Mouse (Mus musculus): ENCODE results near the gene Rmdn2.
A peak's percentile ranks its signal among the peaks of the same experiment; 100 is the strongest.

Rmdn2 gene

GRCm38 (mm10) chr17:79708168-79708567 lies 96.5 kb downstream of the Rmdn2 start:
- DNase-seq: no peak

- no peak for DNase-seq
These were observed 98.1 kb downstream of the Rmdn2 start for GRCm38 (mm10) chr17:79709718-79710117.

GRCm38 (mm10) chr17:79710246-79710842 lies 98.7 kb downstream of the Rmdn2 start:
- DNase-seq: no peak

- DNase-seq: no peak
These were observed 100.3 kb downstream of the Rmdn2 start for GRCm38 (mm10) chr17:79711944-79712343.

- DNase-seq: no peak
These were observed 100.9 kb downstream of the Rmdn2 start for GRCm38 (mm10) chr17:79712536-79712935.

GRCm38 (mm10) chr17:79713276-79713642 lies 101.6 kb downstream of the Rmdn2 start:
- DNase-seq: no peak

GRCm38 (mm10) chr17:79713643-79714367 lies 102.1 kb downstream of the Rmdn2 start:
- no peak for DNase-seq

GRCm38 (mm10) chr17:79714368-79714895 lies 102.8 kb downstream of the Rmdn2 start:
- DNase-seq: no peak

- no peak for DNase-seq
These were observed 103.4 kb downstream of the Rmdn2 start, which contains the start of gene Cyp1b1 for GRCm38 (mm10) chr17:79714931-79715637. Gene Cyp1b1 (minus strand): TSS chr17:79715061.

GRCm38 (mm10) chr17:79715649-79716143 lies 104.0 kb downstream of the Rmdn2 start:
- peak; percentile 85 for DNase-seq

GRCm38 (mm10) chr17:79720681-79721080 lies 109.0 kb downstream of the Rmdn2 start:
- no peak for DNase-seq

GRCm38 (mm10) chr17:79726613-79727012 lies 115.0 kb downstream of the Rmdn2 start:
- DNase-seq: no peak

- no peak for DNase-seq
These were observed 116.5 kb downstream of the Rmdn2 start for GRCm38 (mm10) chr17:79728053-79728584.

- DNase-seq: no peak
These were observed 117.2 kb downstream of the Rmdn2 start for GRCm38 (mm10) chr17:79728585-79729503.

- no peak for DNase-seq
These were observed 119.3 kb downstream of the Rmdn2 start for GRCm38 (mm10) chr17:79730988-79731387.

GRCm38 (mm10) chr17:79733039-79733438 lies 121.4 kb downstream of the Rmdn2 start:
- no peak for DNase-seq

GRCm38 (mm10) chr17:79737598-79737997 lies 125.9 kb downstream of the Rmdn2 start:
- no peak for DNase-seq

GRCm38 (mm10) chr17:79738847-79739498 lies 127.3 kb downstream of the Rmdn2 start:
- DNase-seq: no peak

- DNase-seq: no peak
These were observed 131.0 kb downstream of the Rmdn2 start for GRCm38 (mm10) chr17:79742635-79743034.
